In genomic region chr13:15624490-15625353, GRCm38 (mm10) we compare ENCODE assay signal across 9 mouse cellular contexts.
DNase-seq lines count a peak whose midpoint lies in the region; ATAC-seq and TF ChIP-seq lines count a peak whose summit lies in the region.
"Had no signal": no experiment of that assay in that cellular context is flagged by ENCODE, and none has a peak within 500 bp of the region (broad histone marks: within the 10 kb centered on the region; RNA-seq: fewer than 3 reads in every experiment).

No protein-coding gene starts in this region.

- TF ChIP-seq POLR2A in embryonic fibroblast, embryonic 13.5 days (IDR thresholded peaks at IDR 0.05; ENCODE audit: low read depth, low read length): peak; percentile 3; the same call in 1 of the 2 replicates

- no peaks in the 10 kb centered on the region for H3K36me3 ChIP-seq in lung, postnatal 0 days (ENCODE audit: insufficient read depth, low read length)
- H3K36me3 ChIP-seq: liver, embryonic 15.5 days had no signal

- no peaks in the 10 kb centered on the region for H3K9me3 ChIP-seq in lung, postnatal 0 days (ENCODE audit: low read length)
- H3K9me3 ChIP-seq: liver, embryonic 15.5 days had no signal

- TF ChIP-seq EP300 in lung, postnatal 0 days (IDR thresholded peaks at IDR 0.05): no peak

- peaks cover 16% of the 10 kb centered on the region for H3K4me1 ChIP-seq in embryonic fibroblast, embryonic 13.5 days (ENCODE audit: control insufficient read depth, insufficient read depth, low read length)
- peaks cover 10% of the 10 kb centered on the region; the same call in 1 of the 2 replicates for H3K4me1 ChIP-seq in lung, postnatal 0 days (ENCODE audit: insufficient read depth, low read depth, low read length)
- H3K4me1 ChIP-seq: liver, embryonic 15.5 days had no signal

- intact Hi-C loops in gastrocnemius, adult 2 months (cut with DNase I): no loop called here
- intact Hi-C loops in heart, postnatal 25 days (cut with DNase I): no loop called here

- no peak for TF ChIP-seq CTCF in embryonic fibroblast, embryonic 13.5 days (IDR thresholded peaks at IDR 0.05; ENCODE audit: borderline replicate concordance, insufficient read depth, low read length)
- TF ChIP-seq CTCF in lung, postnatal 0 days (IDR thresholded peaks at IDR 0.05): no peak
- no peak for TF ChIP-seq CTCF in gastrocnemius, adult 2 months (IDR thresholded peaks at IDR 0.05)

- H3K27me3 ChIP-seq in lung, postnatal 0 days (replicated peaks; ENCODE audit: insufficient read depth, low read length): no peaks in the 10 kb centered on the region
- H3K27me3 ChIP-seq: liver, embryonic 15.5 days had no signal

- no peak overlapping the region for H3K4me3 ChIP-seq in embryonic fibroblast, embryonic 13.5 days (ENCODE audit: insufficient read depth, low read length)
- no peak overlapping the region for H3K4me3 ChIP-seq in lung, postnatal 0 days (ENCODE audit: low read depth, low read length)
- H3K4me3 ChIP-seq in gastrocnemius, adult 2 months: no peak overlapping the region
- H3K4me3 ChIP-seq: liver, embryonic 15.5 days had no signal

- 23% methylated on average over 8 of the region's 8 CpGs for WGBS in lung, postnatal 0 days

- H3K4me2 ChIP-seq in lung, postnatal 0 days (replicated peaks; ENCODE audit: low read depth, low read length): 0 out of 2 replicates have a peak overlapping the region, but pooled peaks have one; percentile 2
- H3K4me2 ChIP-seq: liver, embryonic 15.5 days had no signal

- DNase-seq in 3134 (ENCODE audit: extremely low read depth, insufficient read length, low spot score) (peak; percentile 68), ES-CJ7 (ENCODE audit: low read depth, low spot score) (peak; percentile 16)
- DNase-seq in lung, postnatal 0 days (ENCODE audit: low spot score): peak; percentile 84
- no peak for DNase-seq in gastrocnemius, adult 2 months
- no peak for DNase-seq in heart, postnatal 25 days (ENCODE audit: low spot score)
- DNase-seq in heart, adult 9 months (ENCODE audit: low spot score in 2 of 2): no peak
- DNase-seq: right cerebral cortex, adult 18-20 months had no signal

- peak overlapping the region; percentile 89 for H3K27ac ChIP-seq in embryonic fibroblast, embryonic 13.5 days (ENCODE audit: insufficient read depth, low read length)
- no peak overlapping the region for H3K27ac ChIP-seq in lung, postnatal 0 days (ENCODE audit: low read length)
- H3K27ac ChIP-seq in gastrocnemius, adult 2 months: no peak overlapping the region
- H3K27ac ChIP-seq: liver, embryonic 15.5 days had no signal

- H3K9ac ChIP-seq in lung, postnatal 0 days (replicated peaks; ENCODE audit: low read depth): no peak overlapping the region
- H3K9ac ChIP-seq: liver, embryonic 15.5 days had no signal

- peak; percentile 72 for ATAC-seq in lung, postnatal 0 days

Comparison
In these comparisons a context has a peak if more than half of its experiments do, and no peak if none do; other contexts are left out.
1. DNase-seq: peak in 3134 (single experiment), ES-CJ7 (single experiment) and lung, postnatal 0 days (single experiment); none in gastrocnemius, adult 2 months (single experiment), heart, postnatal 25 days (single experiment) and heart, adult 9 months (0 of 2).